Mouse (Mus musculus): ENCODE data around the gene Gm20403.
A peak's percentile ranks its signal among the peaks of the same experiment; 100 is the strongest.
"Not testable (repeated sequence)": the region's sequence is repeated elsewhere in the genome, so short reads cannot be mapped to it uniquely, and the experiment has no call there.

The Gm20403 gene

GRCm38 (mm10) chr12:54986052-54986717 is at the start of gene Gm20403:
Gene Gm20403 (minus strand): TSS chr12:54986529.
- peak; percentile 64 for DNase-seq (ENCODE audit: low spot score)

- no peak for DNase-seq (ENCODE audit: low spot score)
Measured at GRCm38 (mm10) chr12:55027088-55027487, 40.8 kb upstream of the Gm20403 start.

DNA sequence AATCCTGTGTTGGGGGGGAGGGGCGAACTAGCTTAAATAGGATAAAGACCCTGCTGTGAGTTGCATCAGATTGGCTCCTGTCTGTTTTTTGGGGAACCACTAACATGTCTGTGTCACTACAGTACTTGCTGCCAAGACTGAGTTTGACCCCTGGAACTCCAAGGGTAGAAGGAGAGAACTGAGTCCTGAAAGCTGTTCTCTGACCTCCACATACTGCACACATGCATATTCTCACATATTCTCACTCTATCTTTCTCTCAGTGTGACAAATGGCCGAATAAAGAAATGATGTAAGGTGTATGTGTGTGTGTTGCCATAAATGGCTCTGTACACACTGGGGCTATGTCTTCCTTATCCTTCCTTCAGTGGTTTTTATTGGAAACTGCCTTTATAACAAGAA is 37.0 kb upstream of the Gm20403 start:
- DNase-seq (ENCODE audit: low spot score), result no peak

DNA sequence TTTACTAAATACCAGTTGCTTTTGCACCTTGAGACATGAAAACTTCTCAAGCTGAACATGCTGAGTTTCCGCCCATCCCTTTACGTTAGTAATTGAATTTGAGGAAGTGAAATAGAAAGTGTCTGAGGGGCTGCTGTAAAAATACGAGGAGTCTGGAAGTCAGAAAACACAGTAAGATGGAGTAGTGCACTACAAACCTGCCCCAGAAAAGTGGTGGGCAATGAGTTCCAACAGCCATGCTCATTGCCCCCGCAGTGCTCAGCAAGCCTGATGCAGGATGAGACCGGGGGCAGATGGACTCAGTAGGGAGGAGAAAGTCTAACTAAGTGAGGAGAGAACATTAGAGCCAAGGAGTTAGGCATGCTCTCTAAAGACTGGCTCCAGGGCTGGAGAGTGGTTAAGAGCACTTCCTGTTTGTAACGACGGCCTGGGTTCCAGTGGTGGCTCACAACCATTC is 33.1 kb upstream of the Gm20403 start:
- no peak for DNase-seq (ENCODE audit: low spot score)

- DNase-seq (ENCODE audit: low spot score), result no peak
Measured at GRCm38 (mm10) chr12:55017119-55017721, 30.9 kb upstream of the Gm20403 start.

GRCm38 (mm10) chr12:55016339-55017118 is 30.2 kb upstream of the Gm20403 start:
- no peak for DNase-seq (ENCODE audit: low spot score)

- no peak for DNase-seq (ENCODE audit: low spot score)
Measured at GRCm38 (mm10) chr12:55015428-55015827, 29.1 kb upstream of the Gm20403 start.

- no peak for DNase-seq (ENCODE audit: low spot score)
Measured at GRCm38 (mm10) chr12:55013626-55014398, 27.5 kb upstream of the Gm20403 start, which contains the start of gene Baz1a. Gene Baz1a (minus strand): TSS chr12:55014348.

DNA sequence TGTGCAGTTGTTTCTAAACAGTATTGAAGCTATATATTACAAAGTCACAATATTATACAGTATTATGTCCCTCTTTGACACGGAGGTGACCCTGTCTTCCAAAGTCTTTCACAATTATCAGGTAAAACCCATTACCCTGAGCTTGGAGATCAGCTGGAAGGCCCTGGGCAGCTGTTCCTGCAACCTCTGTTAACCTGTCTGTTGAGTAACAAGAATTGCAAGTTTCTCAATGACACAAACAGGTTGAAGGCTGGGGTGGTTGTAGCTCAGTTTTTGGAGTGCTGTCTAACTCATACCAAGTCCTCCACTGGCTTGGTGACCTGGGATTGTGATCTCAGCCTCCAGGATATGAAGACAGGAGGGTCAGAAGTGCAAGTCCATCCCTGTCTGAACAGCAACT is 26.7 kb upstream of the Gm20403 start:
- no peak for DNase-seq (ENCODE audit: low spot score)

- DNase-seq (ENCODE audit: low spot score), result no peak
Measured at GRCm38 (mm10) chr12:55007361-55008008, 21.2 kb upstream of the Gm20403 start.

DNA sequence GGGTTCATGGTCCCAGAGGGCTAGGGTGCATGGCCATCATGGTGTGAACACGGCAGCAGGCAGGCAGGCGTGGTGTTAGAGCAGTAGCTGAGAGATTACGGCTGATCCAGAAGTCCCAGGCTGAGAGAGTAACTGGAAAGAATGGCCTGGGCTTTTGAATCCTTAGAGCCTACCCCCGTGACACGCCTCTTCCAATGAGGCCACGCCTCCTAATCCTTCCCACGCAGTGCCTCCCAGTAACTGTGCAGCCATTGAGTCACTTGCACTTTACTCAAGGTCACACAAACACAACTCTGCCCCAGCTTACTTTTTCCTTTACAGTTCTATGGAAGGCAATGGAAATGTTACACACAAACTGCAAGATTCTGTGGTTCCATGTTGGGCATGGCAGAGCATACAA is 19.7 kb upstream of the Gm20403 start:
- no peak for DNase-seq (ENCODE audit: low spot score)

- no peak for DNase-seq (ENCODE audit: low spot score)
Measured at GRCm38 (mm10) chr12:55004396-55004795, 18.1 kb upstream of the Gm20403 start.

GRCm38 (mm10) chr12:55003843-55004242 is 17.5 kb upstream of the Gm20403 start:
- DNase-seq (ENCODE audit: low spot score), result no peak

GRCm38 (mm10) chr12:55002532-55002931 is 16.2 kb upstream of the Gm20403 start:
- not testable (repeated sequence) for DNase-seq (ENCODE audit: low spot score)

DNA sequence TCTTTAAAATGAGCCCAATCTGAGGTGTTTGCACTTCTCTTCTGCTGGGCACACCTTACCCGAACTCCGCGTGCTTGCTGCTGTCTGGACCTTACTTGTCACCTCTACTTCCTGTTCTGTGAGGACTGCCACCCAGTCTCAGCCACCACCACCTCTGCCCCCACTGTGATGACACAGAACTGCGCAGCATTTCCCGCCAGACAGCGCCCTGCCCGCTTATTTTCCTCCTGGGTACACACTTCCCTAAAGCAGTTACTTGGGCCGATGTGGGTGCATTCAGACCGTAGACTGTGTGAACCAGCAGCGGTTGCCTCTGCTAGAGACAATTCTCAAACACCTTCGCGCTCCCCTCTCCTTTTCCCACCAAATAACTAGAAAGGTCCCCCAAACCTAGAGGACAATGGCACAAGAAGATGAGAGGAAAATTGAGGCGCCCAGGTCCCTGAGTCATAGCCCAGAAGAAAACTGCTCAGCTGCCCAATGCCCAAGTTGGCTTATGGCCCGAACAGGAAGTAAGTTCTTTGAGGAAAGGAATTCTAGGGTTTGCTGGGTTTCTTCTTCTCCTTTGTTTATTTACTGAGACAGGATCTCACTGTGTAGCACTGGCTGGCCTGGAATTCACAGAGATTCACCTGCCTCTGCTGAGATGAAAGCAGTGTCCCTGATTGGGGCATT is 12.8 kb upstream of the Gm20403 start:
- DNase-seq (ENCODE audit: low spot score), result peak; percentile 46

- no peak for DNase-seq (ENCODE audit: low spot score)
Measured at GRCm38 (mm10) chr12:54998411-54998810, 12.1 kb upstream of the Gm20403 start.

DNA sequence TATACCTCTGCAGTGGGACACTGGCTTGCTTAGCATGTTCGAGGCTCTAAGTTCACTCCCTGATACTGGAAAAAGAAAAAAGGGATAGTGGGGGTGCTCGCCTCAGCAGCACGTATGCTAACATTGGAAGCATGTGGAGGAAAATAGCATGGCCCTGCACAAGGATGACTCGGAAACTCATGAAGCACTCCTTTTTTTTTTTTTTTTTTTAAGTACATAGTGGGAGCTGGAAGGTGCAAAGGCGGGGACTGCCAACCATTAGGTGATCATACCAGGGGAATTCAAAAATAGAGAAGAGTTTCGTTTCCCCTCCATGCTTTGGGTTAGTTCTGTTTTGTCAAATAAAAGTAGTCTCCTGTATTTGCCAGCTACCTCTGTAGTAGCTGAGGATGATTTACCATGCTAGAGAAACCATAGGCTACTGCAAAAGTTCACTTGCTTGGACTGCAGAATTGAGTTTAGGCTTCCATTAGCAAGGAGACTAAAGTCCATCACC is 10.7 kb upstream of the Gm20403 start:
- no peak for DNase-seq (ENCODE audit: low spot score)

GRCm38 (mm10) chr12:54995965-54996364 is 9.6 kb upstream of the Gm20403 start:
- no peak for DNase-seq (ENCODE audit: low spot score)

GRCm38 (mm10) chr12:54994418-54994817 is 8.1 kb upstream of the Gm20403 start:
- DNase-seq (ENCODE audit: low spot score), result no peak

DNA sequence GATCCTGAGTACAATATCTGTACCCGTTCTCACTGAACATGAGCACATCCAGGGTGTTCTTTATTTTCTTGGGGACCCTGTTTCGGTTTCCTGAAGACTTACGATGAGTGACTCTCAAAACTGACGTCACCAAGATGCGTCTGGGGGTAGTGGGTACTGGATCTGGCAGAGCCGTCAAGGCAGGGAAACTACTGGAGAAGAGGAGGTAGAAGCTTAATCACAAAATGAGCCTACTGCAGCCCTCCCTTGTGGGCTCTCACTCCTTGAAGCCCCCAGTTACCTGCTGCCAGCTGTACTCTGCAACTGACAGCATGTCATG is 7.7 kb upstream of the Gm20403 start:
- DNase-seq (ENCODE audit: low spot score), result no peak

Data from spleen, adult 12 weeks (tissue).